Mouse (Mus musculus) forebrain, embryonic 11.5 days (tissue): ENCODE measurements around the gene Ccdc12. TPM values are rescaled to one million over a fixed set of nuclear protein-coding genes. Genes with fewer than 3 reads are reported as not detected.
"Not testable (repeated sequence)": the region's sequence is repeated elsewhere in the genome, so short reads cannot be mapped to it uniquely, and the experiment has no call there.

ENCODE experiments used
- ATAC-seq: fragments of 200-750 bp; cut with Nextera tagmentation; replicated peaks from 2 replicates; pipeline ENCODE4 v1.8.0; 2017; ENCODE audit warnings: moderate TSS enrichment; ENCODE audit not compliant: low FRiP score
- DNase-seq: peaks from one replicate; pipeline ENCODE4 v3.0.0-alpha.2; 2017; ENCODE audit warnings: low spot score
- H3K27ac ChIP-seq: fragments of 300-500 bp; sonication (generic); 2 replicates; pipeline ENCODE4 v1.5.1; 2014; ENCODE audit warnings: low read depth, low read length
- H3K27me3 ChIP-seq: fragments of 300-500 bp; sonication (generic); 2 replicates; pipeline ENCODE4 v1.6.1; 2014; ENCODE audit warnings: mild to moderate bottlenecking, low read length, mixed read lengths; ENCODE audit not compliant: control insufficient read depth, insufficient read depth
- H3K36me3 ChIP-seq: fragments of 300-500 bp; sonication (generic); 2 replicates; pipeline ENCODE4 v1.6.1; 2014; ENCODE audit warnings: mild to moderate bottlenecking, low read length, moderate library complexity, mixed read lengths; ENCODE audit not compliant: control insufficient read depth, insufficient read depth
- H3K4me1 ChIP-seq: fragments of 300-500 bp; sonication (generic); replicated peaks from 2 replicates; pipeline ENCODE4 v1.6.1; 2014; ENCODE audit warnings: low read length, mixed read lengths; ENCODE audit not compliant: control insufficient read depth, insufficient read depth
- H3K4me2 ChIP-seq: fragments of 300-500 bp; sonication (generic); 2 replicates; pipeline ENCODE4 v1.6.1; 2014; ENCODE audit warnings: low read depth, mild to moderate bottlenecking, low read length, moderate library complexity, mixed read lengths; ENCODE audit not compliant: severe bottlenecking
- H3K4me3 ChIP-seq: fragments of 300-500 bp; sonication (generic); 2 replicates; pipeline ENCODE4 v1.5.1; 2014; ENCODE audit warnings: low read depth, low read length
- H3K9ac ChIP-seq: fragments of 300-500 bp; sonication (generic); 2 replicates; pipeline ENCODE4 v1.6.1; 2014; ENCODE audit warnings: low read length
- H3K9me3 ChIP-seq: fragments of 300-500 bp; sonication (generic); 2 replicates; pipeline ENCODE4 v1.6.1; 2016; ENCODE audit warnings: low read length, mixed read lengths; ENCODE audit not compliant: control insufficient read depth
- WGBS: fragments of 180-500 bp; shearing (Covaris S2); extraction: QIAGEN DNeasy Blood & Tissue Kit; methylation state at CpG from one replicate; pipeline ENCODE4 v1.1.7; 2014; 5-methylcytosine and 5-hydroxymethylcytosine counted together
- polyA plus RNA-seq: library from polyadenylated mRNA; unstranded; fragments of >200 nt; fragmentation: Nextera tagmentation; extraction: Ambion mirVana; gene quantifications from 2 replicates; pipeline ENCODE4 v1.2.1, GENCODE M21; 2014

The Ccdc12 gene
- polyA plus RNA-seq, 1 experiment from 2014 or later: 149 TPM

GRCm38 (mm10) chr9:110673107-110673752 lies 16.9 kb downstream of the Ccdc12 start:
- ATAC-seq (no peak), DNase-seq (no peak)
- Histone ChIP-seq H3K4me2 (no peak overlapping the region), H3K4me1 (peaks cover 2% of the 10 kb centered on the region; the same call in 1 of the 2 replicates), H3K27me3 (no peaks in the 10 kb centered on the region), H3K4me3 (no peak overlapping the region), H3K36me3 (no peaks in the 10 kb centered on the region), H3K9me3 (no peaks in the 10 kb centered on the region), H3K27ac (no peak overlapping the region), H3K9ac (no peak overlapping the region)
- 61% methylated on average over 10 of the region's 10 CpGs for WGBS

- H3K27ac ChIP-seq: no peak overlapping the region
- ATAC-seq (no peak), DNase-seq (no peak)
- no peaks in the 10 kb centered on the region for H3K9me3 ChIP-seq
- no peak overlapping the region for H3K4me2 ChIP-seq
- 92% methylated on average over 8 of the region's 8 CpGs for WGBS
- peaks cover 5% of the 10 kb centered on the region; the same call in 1 of the 2 replicates for H3K4me1 ChIP-seq
- no peak overlapping the region for H3K4me3 ChIP-seq
- H3K27me3 ChIP-seq: no peaks in the 10 kb centered on the region
- no peak overlapping the region for H3K9ac ChIP-seq
- H3K36me3 ChIP-seq: no peaks in the 10 kb centered on the region
These were observed 20.2 kb downstream of the Ccdc12 start for GRCm38 (mm10) chr9:110676492-110676911.

- no peak overlapping the region for H3K4me3 ChIP-seq
- ATAC-seq: no peak
These were observed 22.6 kb downstream of the Ccdc12 start for GRCm38 (mm10) chr9:110678886-110679285.

GRCm38 (mm10) chr9:110680736-110681507 lies 24.6 kb downstream of the Ccdc12 start:
- Histone ChIP-seq H3K4me2 (no peak overlapping the region), H3K36me3 (no peaks in the 10 kb centered on the region), H3K9ac (no peak overlapping the region), H3K27ac (0 out of 2 replicates have a peak overlapping the region, but pooled peaks have one; percentile 34), H3K27me3 (no peaks in the 10 kb centered on the region), H3K4me3 (no peak overlapping the region), H3K4me1 (0 out of 2 replicates have a peak, but pooled peaks cover 12% of the 10 kb centered on the region), H3K9me3 (no peaks in the 10 kb centered on the region)
- no peak for ATAC-seq
- DNase-seq: no peak
- 84% methylated on average over 7 of the region's 7 CpGs for WGBS

More at GRCm38 (mm10) chr9:110678886-110679285, 22.6 kb downstream of the Ccdc12 start:
- Histone ChIP-seq H3K9me3 (no peaks in the 10 kb centered on the region), H3K27ac (no peak overlapping the region), H3K4me2 (no peak overlapping the region), H3K36me3 (no peaks in the 10 kb centered on the region), H3K27me3 (no peaks in the 10 kb centered on the region), H3K9ac (no peak overlapping the region), H3K4me1 (0 out of 2 replicates have a peak, but pooled peaks cover 10% of the 10 kb centered on the region)
- no peak for DNase-seq
- 65% methylated on average over 5 of the region's 5 CpGs for WGBS

- Histone ChIP-seq H3K27ac (peak overlapping the region; percentile 34; the same call in 1 of the 2 replicates), H3K27me3 (no peaks in the 10 kb centered on the region), H3K9ac (no peak overlapping the region), H3K9me3 (no peaks in the 10 kb centered on the region), H3K4me1 (0 out of 2 replicates have a peak, but pooled peaks cover 12% of the 10 kb centered on the region), H3K36me3 (no peaks in the 10 kb centered on the region), H3K4me3 (no peak overlapping the region), H3K4me2 (no peak overlapping the region)
- no peak for DNase-seq
- WGBS: 69% methylated on average over 9 of the region's 9 CpGs
- ATAC-seq: 0 out of 2 replicates have a peak, but pooled peaks have one; percentile 65
These were observed 25.5 kb downstream of the Ccdc12 start for GRCm38 (mm10) chr9:110681817-110682216.

- H3K9me3 ChIP-seq: no peaks in the 10 kb centered on the region
- H3K4me3 ChIP-seq: no peak overlapping the region
- H3K27ac ChIP-seq: peak overlapping the region; percentile 20; the same call in 1 of the 2 replicates
- no peak overlapping the region for H3K4me2 ChIP-seq
- DNase-seq: no peak
- H3K9ac ChIP-seq: no peak overlapping the region
- H3K27me3 ChIP-seq: no peaks in the 10 kb centered on the region
- no peak for ATAC-seq
- 0 out of 2 replicates have a peak, but pooled peaks cover 12% of the 10 kb centered on the region for H3K4me1 ChIP-seq
- no peaks in the 10 kb centered on the region for H3K36me3 ChIP-seq
- 71% methylated on average over 5 of the region's 5 CpGs for WGBS
These were observed 26.0 kb downstream of the Ccdc12 start for GRCm38 (mm10) chr9:110682255-110682654.

- H3K27me3 ChIP-seq, H3K9me3 ChIP-seq, ATAC-seq, H3K9ac ChIP-seq, H3K27ac ChIP-seq, H3K4me2 ChIP-seq, H3K36me3 ChIP-seq, DNase-seq, H3K4me3 ChIP-seq: not testable (repeated sequence)
- WGBS: 90% methylated on average over 3 of the region's 3 CpGs
- H3K4me1 ChIP-seq: 0 out of 2 replicates have a peak, but pooled peaks cover 12% of the 10 kb centered on the region
These were observed 26.4 kb downstream of the Ccdc12 start for GRCm38 (mm10) chr9:110682697-110683096.

- 65% methylated on average over 4 of the region's 4 CpGs for WGBS
- 0 out of 2 replicates have a peak, but pooled peaks cover 9% of the 10 kb centered on the region for H3K4me1 ChIP-seq
- no peak overlapping the region for H3K4me3 ChIP-seq
- H3K27ac ChIP-seq: no peak overlapping the region
- H3K9ac ChIP-seq: 0 out of 2 replicates have a peak overlapping the region, but pooled peaks have one; percentile 14
- ATAC-seq (no peak), DNase-seq (no peak)
- no peak overlapping the region for H3K4me2 ChIP-seq
- no peaks in the 10 kb centered on the region for H3K9me3 ChIP-seq
- no peaks in the 10 kb centered on the region for H3K36me3 ChIP-seq
- H3K27me3 ChIP-seq: no peaks in the 10 kb centered on the region
These were observed 27.3 kb downstream of the Ccdc12 start for GRCm38 (mm10) chr9:110683574-110684099.
